Mouse (Mus musculus): ENCODE results near the gene Styx.

DNA sequence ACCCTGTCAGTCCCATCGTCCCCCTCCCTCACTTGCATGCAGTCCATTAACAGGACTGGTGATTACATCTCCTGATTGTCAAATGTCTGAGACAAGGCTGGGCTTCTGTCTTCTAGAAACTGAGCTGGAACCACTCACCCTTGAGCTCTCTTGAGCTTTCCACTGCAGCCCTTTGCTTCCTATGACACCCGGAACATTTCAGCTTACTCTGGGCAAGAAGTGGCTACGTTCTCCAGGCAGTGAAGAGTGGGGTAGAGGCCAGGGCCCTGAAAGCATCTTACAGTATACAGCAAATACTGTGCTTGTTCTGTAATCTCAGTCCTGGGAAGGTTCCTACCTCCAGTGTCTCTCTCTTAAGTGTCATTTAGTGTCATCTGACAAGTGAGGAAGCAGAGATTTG is 38.3 kb downstream of the Styx start:
- TF ChIP-seq EP300 (optimal IDR thresholded peaks at IDR 0.05) = no peak
- no peak for TF ChIP-seq CTCF (IDR thresholded peaks at IDR 0.05; ENCODE audit: low read depth)
